Mouse (Mus musculus) forebrain, embryonic 10.5 days (tissue): ENCODE results near the gene Fkbp3. TPM values are rescaled to one million over a fixed set of nuclear protein-coding genes. Genes with fewer than 3 reads are reported as not detected.
A peak's percentile ranks its signal among the peaks of the same experiment; 100 is the strongest.
"Not testable (repeated sequence)": the region's sequence is repeated elsewhere in the genome, so short reads cannot be mapped to it uniquely, and the experiment has no call there.

Source experiments
- DNase-seq: peaks from one replicate; pipeline ENCODE4 v3.0.0-alpha.2; 2017; ENCODE audit warnings: low spot score; ENCODE audit errors: extremely low spot score
- H3K27ac ChIP-seq: fragments of 300-500 bp; sonication (generic); 2 replicates; pipeline ENCODE4 v1.5.1; 2016; ENCODE audit warnings: mild to moderate bottlenecking
- H3K27me3 ChIP-seq: fragments of 300-500 bp; sonication (generic); 2 replicates; pipeline ENCODE4 v1.6.1; 2016; ENCODE audit warnings: mild to moderate bottlenecking; ENCODE audit not compliant: poor library complexity, severe bottlenecking
- H3K36me3 ChIP-seq: fragments of 300-500 bp; sonication (generic); replicated peaks from 2 replicates; pipeline ENCODE4 v1.6.1; 2016; ENCODE audit warnings: mild to moderate bottlenecking, moderate library complexity
- H3K4me1 ChIP-seq: fragments of 300-500 bp; sonication (generic); 2 replicates; pipeline ENCODE4 v1.6.1; 2016
- H3K4me3 ChIP-seq: fragments of 300-500 bp; sonication (generic); 2 replicates; pipeline ENCODE4 v1.5.1; 2016; ENCODE audit warnings: mild to moderate bottlenecking, moderate library complexity
- H3K9me3 ChIP-seq: fragments of 300-500 bp; sonication (generic); 2 replicates; pipeline ENCODE4 v1.6.1; 2016; ENCODE audit warnings: mild to moderate bottlenecking, moderate library complexity
- WGBS: fragments of 180-500 bp; shearing (Covaris S2); methylation state at CpG from one replicate; pipeline ENCODE4 v1.1.7; 2016; 5-methylcytosine and 5-hydroxymethylcytosine counted together
- polyA plus RNA-seq: library from polyadenylated mRNA; unstranded; fragments of >200 nt; fragmentation: Nextera tagmentation; extraction: Ambion mirVana; gene quantifications from 2 replicates; pipeline ENCODE4 v1.2.1, GENCODE M21; 2016

Fkbp3 gene
- polyA plus RNA-seq: 764 and 801 TPM in 2 replicates

GRCm38 (mm10) chr12:65073611-65074178 is at the start of gene Fkbp3:
Gene Fkbp3, minus strand, starts transcription at chr12:65074007.
- Histone ChIP-seq H3K27ac (peak within 1 kb of the TSS; percentile 98), H3K4me1 (peaks cover 39% of the 10 kb centered on the region), H3K4me3 (peak within 1 kb of the TSS; percentile 85), H3K9me3 (no peaks in the 10 kb centered on the region), H3K36me3 (peaks cover 41% of the 10 kb centered on the region), H3K27me3 (no peaks in the 10 kb centered on the region)
- under 1% methylated on average over 49 of the region's 49 CpGs for WGBS
- peak; percentile 95 for DNase-seq

DNA sequence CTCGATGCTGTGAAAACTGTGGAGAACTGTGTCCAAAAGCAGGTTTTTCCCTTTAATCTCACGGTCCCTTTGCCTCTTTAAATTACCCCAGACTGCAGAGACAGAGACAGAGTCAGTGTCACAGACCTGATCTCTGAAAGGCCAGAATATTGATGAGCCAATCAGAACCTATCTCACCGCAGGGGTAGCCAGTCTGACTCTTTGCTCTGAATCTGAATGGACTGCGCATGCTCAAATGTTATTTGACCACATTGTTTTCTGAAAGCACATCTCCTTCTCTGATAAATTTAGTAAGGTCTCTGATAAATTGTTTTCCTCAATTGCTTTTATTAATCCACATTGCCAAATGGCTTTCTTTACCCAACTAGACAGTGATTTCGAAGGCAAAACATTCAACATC is 45.6 kb upstream of the Fkbp3 start:
- 93% methylated on average over 5 of the region's 5 CpGs for WGBS
- no peaks in the 10 kb centered on the region for H3K9me3 ChIP-seq
- no peak for DNase-seq
- H3K4me1 ChIP-seq: no peaks in the 10 kb centered on the region
- no peak overlapping the region for H3K27ac ChIP-seq
- H3K27me3 ChIP-seq: no peaks in the 10 kb centered on the region
- no peak overlapping the region for H3K4me3 ChIP-seq
- H3K36me3 ChIP-seq: peaks cover 99% of the 10 kb centered on the region

DNA sequence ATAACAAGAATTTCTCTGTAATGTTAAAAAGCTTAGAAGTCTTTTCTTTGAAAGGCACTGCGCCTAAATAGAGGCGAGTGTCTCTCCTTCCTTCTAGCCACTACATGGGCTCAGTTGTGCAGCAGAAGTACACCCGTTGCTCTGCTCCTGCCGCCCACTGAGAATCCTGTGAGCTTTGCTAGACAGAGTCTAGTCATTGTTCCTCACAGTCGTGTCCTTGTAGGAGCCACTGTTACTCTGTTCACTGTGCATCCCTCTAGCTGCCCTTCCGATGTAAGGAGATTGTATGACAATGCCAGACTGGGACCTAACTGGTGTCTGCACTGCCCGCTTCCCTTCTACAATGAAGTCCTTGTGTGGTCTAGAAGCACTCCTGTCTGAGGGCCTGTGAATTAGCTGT is 45.2 kb upstream of the Fkbp3 start:
- H3K36me3 ChIP-seq: peaks cover 99% of the 10 kb centered on the region
- no peaks in the 10 kb centered on the region for H3K27me3 ChIP-seq
- H3K9me3 ChIP-seq: no peaks in the 10 kb centered on the region
- no peak for DNase-seq
- H3K27ac ChIP-seq: no peak overlapping the region
- no peak overlapping the region for H3K4me3 ChIP-seq
- WGBS: 89% methylated on average over 7 of the region's 7 CpGs
- no peaks in the 10 kb centered on the region for H3K4me1 ChIP-seq

- 91% methylated on average over 3 of the region's 3 CpGs for WGBS
- not testable (repeated sequence) for H3K9me3 ChIP-seq, H3K4me1 ChIP-seq, DNase-seq, H3K27ac ChIP-seq, H3K27me3 ChIP-seq, H3K4me3 ChIP-seq
- peaks cover 99% of the 10 kb centered on the region for H3K36me3 ChIP-seq
Observed at GRCm38 (mm10) chr12:65114978-65115377, 41.2 kb upstream of the Fkbp3 start.

GRCm38 (mm10) chr12:65113925-65114324 is 40.1 kb upstream of the Fkbp3 start:
- H3K36me3 ChIP-seq: peaks cover 99% of the 10 kb centered on the region
- 90% methylated on average over 4 of the region's 4 CpGs for WGBS

DNA sequence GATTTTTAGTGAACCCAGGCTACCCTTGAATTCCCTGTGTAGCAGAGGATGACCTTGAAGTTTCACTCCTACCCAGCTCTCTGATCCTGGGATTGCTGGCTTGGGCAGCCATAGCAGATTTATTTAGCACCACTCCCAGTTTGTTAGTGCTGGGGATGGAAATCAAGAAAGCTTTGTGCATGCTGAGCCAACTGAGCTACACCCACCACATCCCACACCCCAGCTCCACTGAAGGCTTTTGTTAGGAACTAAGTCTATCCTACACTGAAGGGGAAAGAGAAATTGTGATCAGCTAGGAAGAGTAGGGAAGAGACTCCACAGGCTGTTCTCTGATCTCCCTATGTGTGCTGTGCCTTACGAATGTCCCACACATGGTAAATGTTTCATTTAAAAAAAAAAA is 39.0 kb upstream of the Fkbp3 start:
- Histone ChIP-seq H3K9me3 (0 out of 2 replicates have a peak, but pooled peaks cover 2% of the 10 kb centered on the region), H3K4me1 (no peaks in the 10 kb centered on the region), H3K27ac (no peak overlapping the region), H3K27me3 (no peaks in the 10 kb centered on the region), H3K4me3 (no peak overlapping the region), H3K36me3 (peaks cover 97% of the 10 kb centered on the region)
- no peak for DNase-seq
- 96% methylated on average over 1 of the region's 1 CpGs for WGBS

More at GRCm38 (mm10) chr12:65113925-65114324, 40.1 kb upstream of the Fkbp3 start:
- no peak overlapping the region for H3K27ac ChIP-seq
- 0 out of 2 replicates have a peak, but pooled peaks cover 2% of the 10 kb centered on the region for H3K9me3 ChIP-seq
- no peak for DNase-seq
- no peaks in the 10 kb centered on the region for H3K4me1 ChIP-seq
- H3K27me3 ChIP-seq: no peaks in the 10 kb centered on the region
- H3K4me3 ChIP-seq: no peak overlapping the region

DNA sequence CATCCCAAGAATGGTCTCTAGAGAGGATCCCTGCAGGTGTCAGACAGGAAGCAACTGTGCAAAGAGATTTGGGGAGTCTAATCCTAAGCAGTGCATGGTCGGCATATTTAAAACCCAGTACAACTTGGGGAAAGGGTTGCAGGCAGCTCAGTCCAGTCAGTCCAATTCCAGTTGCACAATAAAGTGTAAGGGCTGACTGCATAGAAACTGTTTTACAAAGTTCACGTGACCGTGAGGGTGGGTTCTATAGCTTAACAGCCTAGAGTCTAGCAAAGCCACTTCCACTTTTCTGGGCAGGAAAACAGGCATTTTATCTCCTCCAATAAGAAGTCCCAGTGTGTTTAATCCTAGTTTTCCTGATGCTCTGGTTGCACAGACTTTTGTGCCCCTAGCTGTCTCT is 37.7 kb upstream of the Fkbp3 start:
- WGBS: 92% methylated on average over 3 of the region's 3 CpGs
- H3K36me3 ChIP-seq: peaks cover 95% of the 10 kb centered on the region
- no peak for DNase-seq
- H3K27me3 ChIP-seq: no peaks in the 10 kb centered on the region
- 0 out of 2 replicates have a peak, but pooled peaks cover 2% of the 10 kb centered on the region for H3K9me3 ChIP-seq
- H3K4me1 ChIP-seq: no peaks in the 10 kb centered on the region
- no peak overlapping the region for H3K4me3 ChIP-seq
- no peak overlapping the region for H3K27ac ChIP-seq

- H3K4me1 ChIP-seq: no peaks in the 10 kb centered on the region
- DNase-seq: no peak
- no peak overlapping the region for H3K4me3 ChIP-seq
- H3K9me3 ChIP-seq: 0 out of 2 replicates have a peak, but pooled peaks cover 2% of the 10 kb centered on the region
- no peak overlapping the region for H3K27ac ChIP-seq
- WGBS: 84% methylated on average over 1 of the region's 1 CpGs
- peaks cover 95% of the 10 kb centered on the region for H3K36me3 ChIP-seq
- no peaks in the 10 kb centered on the region for H3K27me3 ChIP-seq
Observed at GRCm38 (mm10) chr12:65108746-65109145, 34.9 kb upstream of the Fkbp3 start.

DNA sequence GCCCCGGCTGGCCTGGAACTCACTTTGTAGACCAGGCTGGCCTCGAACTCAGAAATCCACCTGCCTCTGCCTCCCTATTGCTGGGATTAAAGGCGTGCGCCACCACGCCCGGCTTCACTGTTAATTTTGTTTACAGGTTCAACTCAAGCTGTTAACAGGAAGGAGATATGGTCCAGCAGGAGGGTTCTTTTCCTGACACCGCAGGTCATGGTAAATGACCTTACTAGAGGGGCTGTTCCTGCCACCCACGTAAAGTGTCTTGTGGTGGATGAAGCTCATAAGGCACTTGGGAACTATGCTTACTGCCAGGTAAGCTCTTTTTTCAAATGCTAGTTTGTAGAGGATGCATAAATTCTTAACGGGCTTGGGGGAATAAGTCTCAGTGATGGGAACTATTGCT is 3.1 kb upstream of the Fkbp3 start:
- Histone ChIP-seq H3K27me3 (no peaks in the 10 kb centered on the region), H3K27ac (no peak overlapping the region), H3K9me3 (no peaks in the 10 kb centered on the region), H3K36me3 (peaks cover 43% of the 10 kb centered on the region), H3K4me3 (peak overlapping the region; percentile 85), H3K4me1 (peaks cover 36% of the 10 kb centered on the region)
- no peak for DNase-seq
- 89% methylated on average over 9 of the region's 9 CpGs for WGBS

GRCm38 (mm10) chr12:65075733-65076310 is 2.0 kb upstream of the Fkbp3 start:
- Histone ChIP-seq H3K4me3 (peak overlapping the region; percentile 85), H3K27ac (peak overlapping the region; percentile 98), H3K4me1 (peaks cover 39% of the 10 kb centered on the region), H3K36me3 (peaks cover 40% of the 10 kb centered on the region), H3K27me3 (no peaks in the 10 kb centered on the region), H3K9me3 (no peaks in the 10 kb centered on the region)
- no peak for DNase-seq
- under 1% methylated on average over 41 of the region's 41 CpGs for WGBS

DNA sequence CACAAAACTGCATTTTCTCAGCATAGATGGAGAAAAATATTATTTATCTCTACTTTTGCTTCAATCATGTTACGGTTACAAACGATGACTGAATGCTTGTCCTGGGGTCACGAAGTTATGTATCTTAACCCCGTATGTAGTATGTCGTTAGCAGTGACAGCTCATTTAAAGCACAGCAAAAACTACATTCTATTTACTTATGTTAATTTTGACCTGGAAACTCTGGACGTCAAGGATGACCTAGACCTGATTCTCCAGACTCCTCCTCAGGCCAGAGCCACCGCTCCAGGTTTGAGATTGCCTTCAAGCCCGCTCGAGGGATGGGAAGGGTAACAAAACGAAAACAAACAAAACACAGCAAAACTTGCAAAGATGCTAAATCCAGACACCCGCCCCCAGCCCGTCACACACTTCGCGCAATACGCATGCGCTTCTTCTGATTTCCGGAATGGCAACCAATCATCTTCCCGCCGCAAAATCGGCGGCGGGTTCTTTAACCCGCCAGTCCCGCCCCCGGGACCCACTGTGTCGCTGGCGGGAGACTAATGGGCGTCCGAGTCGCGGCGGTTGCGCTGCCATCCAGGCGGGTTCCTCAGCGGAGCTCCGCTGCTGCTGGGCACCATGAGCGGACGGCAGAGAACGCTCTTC is 1.4 kb upstream of the Fkbp3 start, which contains the start of gene Fancm:
Fancm (plus strand) TSS at position 519 of the 648 bp plus-strand sequence.
- DNase-seq: peak; percentile 87
- WGBS: 2% methylated on average over 39 of the region's 39 CpGs
- Histone ChIP-seq H3K27ac (peak within 1 kb of the TSS; percentile 98), H3K4me3 (peak within 1 kb of the TSS; percentile 85), H3K27me3 (no peaks in the 10 kb centered on the region), H3K36me3 (peaks cover 40% of the 10 kb centered on the region), H3K4me1 (peaks cover 39% of the 10 kb centered on the region), H3K9me3 (no peaks in the 10 kb centered on the region)

- H3K36me3 ChIP-seq: peaks cover 40% of the 10 kb centered on the region
- H3K9me3 ChIP-seq: no peaks in the 10 kb centered on the region
- H3K27me3 ChIP-seq: no peaks in the 10 kb centered on the region
- H3K27ac ChIP-seq: peak overlapping the region; percentile 98
- H3K4me1 ChIP-seq: peaks cover 39% of the 10 kb centered on the region
- H3K4me3 ChIP-seq: peak overlapping the region; percentile 85
- WGBS: 48% methylated on average over 7 of the region's 7 CpGs
- DNase-seq: no peak
Observed at GRCm38 (mm10) chr12:65074651-65075050, 844 bp upstream of the Fkbp3 start.
